Mouse (Mus musculus) Muller cell, postnatal 12 days (primary cell): ENCODE results near the gene Ammecr1.

Source experiments
- DNase-seq: peaks from one replicate; pipeline ENCODE4 v3.0.0-alpha.2; 2015; ENCODE audit errors: inconsistent ontology term

Gene Ammecr1

DNA sequence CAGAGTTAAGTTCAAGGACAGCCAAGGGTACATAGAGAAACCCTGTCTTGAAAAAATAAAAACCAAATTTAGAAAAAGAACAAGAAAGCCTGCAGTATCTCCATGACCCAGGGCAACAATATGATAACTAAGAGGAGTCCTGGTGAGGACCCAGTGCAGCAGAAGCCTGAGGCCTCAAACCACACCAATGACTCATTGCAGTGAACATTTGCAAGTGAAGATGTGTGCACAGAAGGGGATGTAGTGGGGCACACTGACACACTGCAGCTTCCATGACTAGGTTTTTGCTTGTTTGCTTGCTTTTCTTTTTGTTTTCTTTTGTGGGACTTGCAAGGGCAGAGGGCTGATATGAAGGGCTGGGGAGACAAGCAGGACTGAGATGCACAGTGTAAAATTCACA is 52.3 kb downstream of the Ammecr1 start:
- no peak for DNase-seq

- DNase-seq, result no peak
Observed at GRCm38 (mm10) chrX:142903854-142904253, 62.7 kb downstream of the Ammecr1 start.

DNA sequence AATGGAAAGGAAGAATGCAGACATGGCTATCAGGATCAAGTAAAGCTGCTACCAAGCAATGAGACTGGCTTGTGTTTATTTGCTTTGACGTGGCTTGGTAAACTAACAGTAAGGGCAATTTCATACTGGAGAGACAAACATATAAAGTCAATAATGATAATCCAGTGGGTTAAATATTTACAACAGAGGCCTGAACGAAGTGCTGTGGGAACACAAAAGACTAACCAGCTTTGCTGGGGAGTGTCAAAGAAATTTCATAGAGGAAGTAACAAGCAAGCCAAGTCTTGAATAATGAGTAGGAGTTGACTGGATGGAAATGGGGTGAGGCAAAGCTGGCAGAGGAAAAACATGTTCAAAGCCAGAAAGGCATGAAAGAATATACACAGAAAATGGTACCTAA is 63.9 kb downstream of the Ammecr1 start:
- DNase-seq, result no peak

DNA sequence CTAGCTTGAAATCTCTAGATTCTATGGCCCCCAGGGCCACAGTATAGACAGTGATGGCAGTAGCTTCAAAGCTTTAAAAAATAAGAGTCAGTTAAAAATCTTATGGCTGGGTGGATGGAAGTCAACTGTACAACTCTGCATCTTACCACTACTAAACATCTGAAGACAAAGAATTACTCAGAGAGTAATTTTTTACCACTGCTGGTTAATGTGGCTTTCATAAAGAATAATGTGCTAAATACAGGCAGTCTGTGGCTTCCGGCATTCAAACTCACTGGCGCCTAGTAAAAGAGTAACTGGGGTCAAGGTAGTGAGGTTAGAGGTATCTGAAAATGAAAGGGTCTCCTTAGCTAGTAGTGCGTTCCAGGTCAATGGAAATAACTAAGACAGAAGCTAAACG is 64.6 kb downstream of the Ammecr1 start:
- no peak for DNase-seq

GRCm38 (mm10) chrX:142898295-142898887 is 68.1 kb downstream of the Ammecr1 start:
- DNase-seq, result peak; percentile 22

GRCm38 (mm10) chrX:142897477-142898000 is 69.0 kb downstream of the Ammecr1 start:
- DNase-seq, result peak; percentile 18

- peak; percentile 6 for DNase-seq
Observed at GRCm38 (mm10) chrX:142895316-142895715, 71.2 kb downstream of the Ammecr1 start.

- DNase-seq, result no peak
Observed at GRCm38 (mm10) chrX:142885962-142886361, 80.6 kb downstream of the Ammecr1 start.

DNA sequence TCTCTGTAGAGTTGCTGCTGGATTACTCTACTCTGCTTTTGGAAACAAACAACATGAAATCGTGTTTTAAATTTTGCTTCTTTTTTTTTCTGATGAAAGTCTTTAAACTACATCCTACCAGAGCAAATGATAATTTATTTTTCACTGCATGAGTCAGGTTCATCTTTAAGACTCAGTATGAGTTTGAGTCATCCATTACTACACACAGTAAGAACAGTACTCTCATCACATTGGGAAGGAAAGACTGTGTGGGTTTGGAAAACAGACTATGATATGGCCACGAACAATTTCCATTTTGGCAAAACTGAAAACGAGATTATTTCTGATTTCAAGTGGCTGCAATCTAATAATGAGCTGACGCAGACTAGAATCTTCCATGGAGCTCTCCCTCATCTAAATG is 82.9 kb downstream of the Ammecr1 start:
- DNase-seq, result no peak

GRCm38 (mm10) chrX:142882255-142882654 is 84.3 kb downstream of the Ammecr1 start:
- DNase-seq, result no peak

- DNase-seq, result peak; percentile 53
Observed at GRCm38 (mm10) chrX:142869844-142870243, 96.7 kb downstream of the Ammecr1 start.

GRCm38 (mm10) chrX:142848032-142848431 is 118.5 kb downstream of the Ammecr1 start:
- DNase-seq, result no peak

DNA sequence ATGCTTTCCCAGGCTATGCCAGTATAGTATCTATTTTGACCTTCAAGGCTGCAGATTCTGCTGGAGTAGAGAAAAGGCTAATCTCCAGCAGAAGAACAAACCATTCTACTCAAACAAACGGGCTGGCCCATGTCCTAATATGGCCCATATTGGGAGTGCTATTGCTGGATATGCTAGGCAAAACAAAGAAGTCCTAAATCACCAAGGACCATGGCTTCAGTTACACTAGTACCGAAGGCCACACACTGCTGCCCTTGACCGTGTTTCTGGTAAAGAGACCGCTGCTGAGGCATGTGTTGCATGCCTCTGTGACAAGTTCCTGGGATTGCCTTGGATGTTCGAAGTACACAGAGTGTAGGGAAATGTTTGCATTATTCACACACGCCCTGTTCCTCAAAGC is 120.3 kb downstream of the Ammecr1 start:
- DNase-seq, result no peak

- DNase-seq, result no peak
Observed at GRCm38 (mm10) chrX:142841916-142842315, 124.6 kb downstream of the Ammecr1 start.

DNA sequence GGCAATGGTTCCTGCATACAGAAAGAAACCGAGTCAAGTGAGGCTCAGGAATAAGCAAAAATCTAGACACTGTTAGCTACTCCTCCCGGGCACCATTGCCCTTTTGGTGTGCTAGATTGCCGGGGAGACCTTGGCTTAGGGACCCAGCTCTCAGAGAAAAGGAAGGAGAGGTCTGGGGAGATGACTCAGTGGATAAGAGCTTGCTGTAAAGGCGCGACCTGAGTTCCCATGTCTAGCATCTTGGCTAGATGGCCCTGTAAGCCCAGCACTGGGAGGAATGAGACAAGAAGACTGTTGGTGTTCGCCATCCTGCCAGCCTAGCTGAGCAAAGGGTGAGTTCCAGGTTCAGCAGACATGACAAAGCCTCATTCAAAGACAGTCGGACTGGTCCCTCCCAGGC is 127.1 kb downstream of the Ammecr1 start:
- DNase-seq, result no peak

DNA sequence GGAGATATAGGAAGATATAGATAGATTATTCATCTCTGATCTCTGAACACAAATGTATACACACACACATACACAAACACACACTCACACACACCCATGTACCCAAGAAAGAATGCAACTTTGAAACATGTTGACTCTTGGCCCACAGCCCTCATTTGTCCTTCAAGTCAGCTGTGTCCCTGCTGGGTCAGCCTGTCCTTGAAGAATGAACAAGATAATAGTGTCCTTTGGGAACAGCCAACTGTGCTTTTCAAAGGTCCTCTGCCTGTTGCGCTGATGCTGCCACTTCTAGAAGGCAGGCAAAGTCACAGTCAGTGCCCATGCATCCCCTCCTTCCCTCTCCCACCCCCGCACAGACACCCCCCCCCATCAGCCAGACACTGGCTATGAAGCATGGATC is 127.7 kb downstream of the Ammecr1 start:
- DNase-seq, result no peak

- no peak for DNase-seq
Observed at GRCm38 (mm10) chrX:142837316-142837715, 129.2 kb downstream of the Ammecr1 start.

- DNase-seq, result no peak
Observed at GRCm38 (mm10) chrX:142836399-142836798, 130.1 kb downstream of the Ammecr1 start.

GRCm38 (mm10) chrX:142834807-142835206 is 131.7 kb downstream of the Ammecr1 start:
- DNase-seq, result peak; percentile 2

DNA sequence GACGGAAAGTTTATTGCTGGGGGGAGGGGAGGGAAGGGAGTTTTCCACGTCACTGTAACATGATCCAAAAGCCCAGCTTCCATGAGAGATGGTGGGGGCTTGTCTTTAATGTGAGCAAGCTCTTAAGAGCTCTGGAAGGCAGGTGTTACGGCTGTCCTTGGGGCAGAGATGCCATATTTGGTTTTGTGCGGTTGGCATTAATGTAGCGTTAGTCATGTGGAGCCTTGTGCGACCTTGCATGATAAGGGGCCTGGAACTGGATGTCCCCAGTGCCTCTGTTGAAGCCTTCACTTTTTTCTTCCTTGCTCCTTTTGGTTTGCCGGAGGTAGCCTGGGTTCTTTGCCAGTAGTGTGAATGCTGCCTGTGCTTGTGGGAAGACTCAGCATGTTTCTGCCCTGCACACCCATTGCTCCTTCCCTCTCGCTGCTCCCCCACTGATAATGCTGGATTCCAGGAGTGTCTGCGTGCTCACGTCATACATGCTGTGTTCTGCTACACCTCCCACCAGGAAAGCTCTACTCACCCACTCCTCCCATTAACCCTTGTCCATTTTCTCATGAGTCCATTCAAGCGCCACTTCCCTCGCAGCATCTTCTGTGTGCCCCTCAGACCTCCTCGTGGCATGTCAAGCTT is 133.2 kb downstream of the Ammecr1 start:
- no peak for DNase-seq

DNA sequence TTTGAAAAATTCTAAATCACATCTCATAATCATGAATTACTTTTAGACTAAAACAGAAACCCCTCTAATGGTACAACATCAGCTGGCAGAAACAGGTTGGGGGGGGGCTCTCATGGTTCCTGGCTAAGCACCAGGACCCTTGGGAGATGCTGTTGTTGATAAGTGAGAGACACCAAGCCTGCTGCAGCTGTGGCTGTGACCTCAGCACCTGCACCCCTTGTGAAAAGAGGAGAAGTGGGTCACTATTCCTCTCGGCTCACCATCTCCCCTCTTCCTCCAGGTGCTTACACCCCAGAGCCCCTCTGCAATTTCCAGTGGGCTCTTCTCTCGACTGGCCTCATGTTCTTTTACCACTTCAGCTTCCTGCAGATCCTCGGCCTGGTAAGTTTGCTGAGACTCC is 134.3 kb downstream of the Ammecr1 start:
- no peak for DNase-seq

- no peak for DNase-seq
Observed at GRCm38 (mm10) chrX:142830572-142830971, 136.0 kb downstream of the Ammecr1 start.

- no peak for DNase-seq
Observed at GRCm38 (mm10) chrX:142829866-142830470, 136.6 kb downstream of the Ammecr1 start.
